Mouse (Mus musculus) kidney, postnatal 36 days (tissue): ENCODE results near the gene Cdk5.

Experiments
- DNase-seq, 2 experiments: peaks; one replicate each; pipeline ENCODE4 v3.0.0; 2021 to 2022; ENCODE audit warnings: mixed read lengths in 2 of 2

Cdk5 gene

GRCm38 (mm10) chr5:24373807-24374206 lies 49.5 kb downstream of the Cdk5 start:
- no peak for DNase-seq

DNA sequence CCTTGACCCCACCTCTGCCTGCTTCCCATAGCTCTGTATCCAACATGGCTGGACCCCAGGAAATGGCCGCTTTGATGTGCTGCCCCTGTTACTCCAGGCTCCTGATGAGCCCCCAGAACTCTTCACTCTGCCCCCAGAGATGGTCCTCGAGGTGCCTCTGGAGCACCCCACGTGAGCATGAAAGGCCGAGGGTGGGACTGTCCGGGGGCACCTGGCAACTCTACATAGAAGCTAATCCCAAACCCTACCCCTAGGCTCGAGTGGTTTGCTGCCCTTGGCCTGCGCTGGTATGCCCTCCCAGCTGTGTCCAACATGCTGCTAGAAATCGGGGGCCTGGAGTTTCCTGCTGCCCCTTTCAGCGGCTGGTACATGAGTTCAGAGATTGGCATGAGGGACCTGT lies 53.6 kb downstream of the Cdk5 start:
- no peak for DNase-seq
